Mouse (Mus musculus) olfactory bulb, adult 2 months (tissue): ENCODE measurements around the gene Drg1.

Experiments used
- CTCF ChIP-seq: fragments of 200-500 bp; IDR thresholded peaks from 2 replicates; pipeline ENCODE4 v1.5.1; 2012; ENCODE audit warnings: low read depth, mild to moderate bottlenecking, low read length, moderate library complexity; ENCODE audit not compliant: insufficient read depth
- POLR2A ChIP-seq: fragments of 200-500 bp; IDR thresholded peaks from 2 replicates; pipeline ENCODE4 v1.6.1; 2012; ENCODE audit warnings: mild to moderate bottlenecking, low read depth, low read length, moderate library complexity; ENCODE audit not compliant: insufficient read depth

- TF ChIP-seq CTCF (no peak), POLR2A (no peak)
Observed at GRCm38 (mm10) chr11:3247387-3247786, 18.8 kb downstream of the Drg1 start.
